Mouse (Mus musculus): ENCODE measurements around the gene Slain1. TPM values are rescaled to one million over a fixed set of nuclear protein-coding genes. Genes with fewer than 3 reads are reported as not detected.

Gene Slain1
- polyA plus RNA-seq, 1 experiment from 2014 or later, result 0.99 TPM

DNA sequence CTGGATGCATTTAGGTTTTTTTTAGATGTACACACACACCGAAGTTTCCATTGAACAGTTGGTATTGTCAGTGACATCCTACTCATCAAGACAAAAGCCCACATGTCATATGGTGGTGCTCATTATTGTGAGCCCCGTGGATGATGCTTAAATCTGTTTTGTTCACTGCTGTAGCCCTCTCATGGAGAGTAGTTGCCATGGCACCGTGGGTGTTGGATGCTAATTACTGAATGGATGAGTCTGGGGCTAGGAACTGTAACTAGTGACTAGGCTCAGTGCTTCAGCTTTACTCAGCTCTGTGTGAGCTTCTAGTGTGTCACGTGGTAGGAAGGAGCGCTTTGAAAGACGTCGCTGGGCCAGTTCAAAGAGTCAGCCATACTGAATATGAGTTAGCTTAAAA lies 13.0 kb downstream of the Slain1 start:
- Histone ChIP-seq H3K27me3 (ENCODE audit: insufficient read depth, low read length) (no peaks in the 10 kb centered on the region), H3K4me3 (ENCODE audit: low read length) (no peak overlapping the region), H3K9ac (replicated peaks; ENCODE audit: low read length) (no peak overlapping the region), H3K27ac (ENCODE audit: low read length) (no peak overlapping the region), H3K4me2 (replicated peaks; ENCODE audit: low read depth, low read length) (no peak overlapping the region), H3K4me1 (ENCODE audit: insufficient read depth, low read length) (no peaks in the 10 kb centered on the region), H3K36me3 (ENCODE audit: insufficient read depth, low read length) (no peaks in the 10 kb centered on the region), H3K9me3 (ENCODE audit: low read length) (no peaks in the 10 kb centered on the region)
- ATAC-seq (ENCODE audit: low FRiP score, low TSS enrichment), result no peak
- 79% methylated on average over 7 of the region's 7 CpGs for WGBS

DNA sequence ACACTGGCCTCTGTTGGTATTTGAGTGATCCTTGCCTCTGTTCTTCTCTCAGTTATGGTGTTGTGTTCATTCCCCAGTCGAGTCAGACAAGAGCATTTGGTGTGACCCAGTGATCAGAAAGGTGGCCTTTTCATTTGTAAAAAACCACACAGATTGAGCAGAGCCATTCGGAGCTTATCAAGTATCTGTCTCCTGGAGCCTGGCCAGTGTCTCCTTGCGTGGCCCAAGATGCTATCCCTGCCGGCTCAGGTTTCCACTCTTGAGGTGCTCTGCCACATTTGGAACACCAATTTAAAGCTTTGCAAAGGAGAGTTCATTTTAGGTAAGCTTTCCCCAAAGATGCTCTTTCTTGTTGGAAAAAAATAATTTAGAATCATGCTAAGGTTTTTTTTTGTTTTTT lies 14.4 kb downstream of the Slain1 start:
- no peaks in the 10 kb centered on the region for H3K27me3 ChIP-seq (ENCODE audit: insufficient read depth, low read length)
- no peak overlapping the region for H3K4me2 ChIP-seq (replicated peaks; ENCODE audit: low read depth, low read length)
- no peaks in the 10 kb centered on the region for H3K4me1 ChIP-seq (ENCODE audit: insufficient read depth, low read length)
- no peak overlapping the region for H3K9ac ChIP-seq (replicated peaks; ENCODE audit: low read length)
- WGBS, result 49% methylated on average over 4 of the region's 4 CpGs
- ATAC-seq (ENCODE audit: low FRiP score, low TSS enrichment), result no peak
- H3K9me3 ChIP-seq (ENCODE audit: low read length), result no peaks in the 10 kb centered on the region
- H3K4me3 ChIP-seq (ENCODE audit: low read length), result no peak overlapping the region
- no peak overlapping the region for H3K27ac ChIP-seq (ENCODE audit: low read length)
- no peaks in the 10 kb centered on the region for H3K36me3 ChIP-seq (ENCODE audit: insufficient read depth, low read length)

DNA sequence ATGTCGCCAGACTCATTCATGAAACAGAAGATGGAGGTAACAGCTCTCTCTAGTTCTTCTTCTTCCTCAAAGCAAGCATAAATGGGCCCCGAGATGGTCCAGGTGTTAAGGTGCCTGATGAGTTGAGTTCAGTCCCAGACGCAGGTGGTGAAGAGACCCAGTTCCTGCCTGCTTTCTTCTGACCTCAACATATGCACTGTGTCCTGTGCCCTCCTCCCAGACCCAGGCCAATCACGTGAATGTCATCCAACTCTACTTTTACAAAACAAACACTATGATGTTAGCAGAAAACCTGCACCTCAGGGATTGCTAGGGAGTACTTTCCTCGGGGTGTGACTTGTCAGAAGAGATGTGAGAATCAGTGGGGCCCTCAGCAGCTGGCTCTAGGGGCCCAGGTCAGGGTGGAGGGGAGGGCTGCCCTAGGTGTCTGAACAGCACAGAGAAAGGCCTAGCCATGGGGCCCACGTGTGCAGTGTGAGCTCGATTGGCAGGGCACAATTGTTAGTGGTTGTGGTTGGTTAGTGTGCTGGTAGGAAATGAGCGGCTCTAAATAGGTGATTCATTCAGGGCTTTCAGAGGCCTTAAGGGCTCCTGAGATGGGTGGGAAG lies 16.4 kb downstream of the Slain1 start:
- H3K9me3 ChIP-seq (ENCODE audit: low read length), result no peaks in the 10 kb centered on the region
- H3K4me1 ChIP-seq (ENCODE audit: insufficient read depth, low read length), result no peaks in the 10 kb centered on the region
- no peak overlapping the region for H3K9ac ChIP-seq (replicated peaks; ENCODE audit: low read length)
- 31% methylated on average over 8 of the region's 8 CpGs for WGBS
- no peaks in the 10 kb centered on the region for H3K27me3 ChIP-seq (ENCODE audit: insufficient read depth, low read length)
- ATAC-seq (ENCODE audit: low FRiP score, low TSS enrichment), result peak; percentile 49; the same call in 1 of the 2 replicates
- H3K27ac ChIP-seq (ENCODE audit: low read length), result no peak overlapping the region
- H3K4me3 ChIP-seq (ENCODE audit: low read length), result no peak overlapping the region
- no peak overlapping the region for H3K4me2 ChIP-seq (replicated peaks; ENCODE audit: low read depth, low read length)
- no peaks in the 10 kb centered on the region for H3K36me3 ChIP-seq (ENCODE audit: insufficient read depth, low read length)

DNA sequence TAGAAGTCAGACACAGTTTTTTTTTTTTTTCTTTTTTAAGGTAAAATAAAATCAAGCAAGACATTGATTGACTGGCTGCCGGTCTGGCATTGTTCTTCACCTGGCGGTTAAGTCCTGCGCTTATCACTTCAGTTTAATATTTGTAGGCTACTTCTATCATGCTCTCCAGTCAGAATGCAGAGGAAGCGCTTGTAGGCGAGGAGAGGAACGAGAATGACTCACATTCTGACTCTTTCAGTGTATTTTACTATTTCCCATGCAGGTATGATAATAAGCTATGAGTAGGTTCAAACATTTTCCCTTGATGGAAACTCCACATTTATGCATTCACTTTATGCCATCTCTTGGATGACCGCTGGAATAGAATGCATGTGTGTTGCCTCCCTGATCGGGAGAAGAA lies 17.0 kb downstream of the Slain1 start:
- WGBS, result 75% methylated on average over 8 of the region's 8 CpGs
- H3K27ac ChIP-seq (ENCODE audit: low read length), result no peak overlapping the region
- no peaks in the 10 kb centered on the region for H3K9me3 ChIP-seq (ENCODE audit: low read length)
- no peaks in the 10 kb centered on the region for H3K4me1 ChIP-seq (ENCODE audit: insufficient read depth, low read length)
- no peak overlapping the region for H3K9ac ChIP-seq (replicated peaks; ENCODE audit: low read length)
- H3K4me2 ChIP-seq (replicated peaks; ENCODE audit: low read depth, low read length), result no peak overlapping the region
- no peaks in the 10 kb centered on the region for H3K36me3 ChIP-seq (ENCODE audit: insufficient read depth, low read length)
- ATAC-seq (ENCODE audit: low FRiP score, low TSS enrichment), result no peak
- no peaks in the 10 kb centered on the region for H3K27me3 ChIP-seq (ENCODE audit: insufficient read depth, low read length)
- no peak overlapping the region for H3K4me3 ChIP-seq (ENCODE audit: low read length)

DNA sequence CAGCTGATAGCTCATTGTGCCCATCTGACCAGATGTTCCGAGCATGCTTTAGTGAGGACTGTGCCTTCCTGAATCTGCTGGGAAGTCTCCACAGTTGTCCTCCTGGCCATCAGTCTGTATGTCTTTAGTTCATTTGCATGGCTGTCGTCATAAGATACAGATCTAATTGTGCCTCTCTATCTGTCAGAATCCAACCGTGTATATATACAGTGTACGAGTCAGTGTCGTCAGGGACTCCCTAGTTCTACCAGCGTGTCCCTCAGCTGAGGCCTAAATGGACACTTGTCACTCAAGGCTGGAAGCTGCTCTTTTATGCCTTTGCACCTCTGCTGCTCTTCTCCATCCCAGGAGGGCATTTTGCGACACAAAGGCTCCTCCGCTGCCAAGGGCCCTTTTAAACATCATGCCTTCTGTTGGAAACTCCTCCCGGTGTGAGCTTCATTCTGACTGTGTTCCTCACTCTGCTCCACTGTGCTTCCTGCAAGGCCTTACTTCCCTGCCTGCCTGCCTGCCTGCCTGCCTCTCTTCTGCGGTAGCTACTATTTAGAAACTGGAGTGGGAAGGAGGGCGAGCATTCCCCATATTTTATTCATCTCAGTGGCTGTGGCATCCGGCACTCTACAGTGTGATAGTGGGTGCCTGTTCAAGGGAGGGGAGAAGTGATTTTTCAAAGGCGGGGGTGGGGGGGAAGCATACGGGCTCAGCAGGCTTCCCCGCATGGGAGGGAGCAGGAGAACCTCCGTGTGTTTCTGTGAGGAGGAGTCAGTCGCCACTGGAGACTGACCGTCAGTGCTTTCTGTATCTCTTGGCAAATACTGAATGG lies 29.6 kb downstream of the Slain1 start:
- Histone ChIP-seq H3K4me1 (ENCODE audit: insufficient read depth, low read length) (peaks cover 13% of the 10 kb centered on the region), H3K4me2 (replicated peaks; ENCODE audit: low read depth, low read length) (peak overlapping the region; percentile 42), H3K9ac (replicated peaks; ENCODE audit: low read length) (peak overlapping the region; percentile 35; the same call in 1 of the 2 replicates), H3K36me3 (ENCODE audit: insufficient read depth, low read length) (no peaks in the 10 kb centered on the region), H3K9me3 (ENCODE audit: low read length) (no peaks in the 10 kb centered on the region), H3K4me3 (ENCODE audit: low read length) (0 out of 2 replicates have a peak overlapping the region, but pooled peaks have one; percentile 10), H3K27ac (ENCODE audit: low read length) (no peak overlapping the region), H3K27me3 (ENCODE audit: insufficient read depth, low read length) (no peaks in the 10 kb centered on the region)
- ATAC-seq (ENCODE audit: low FRiP score, low TSS enrichment), result peak; percentile 27; the same call in 1 of the 2 replicates
- whole genome bisulfite sequencing, result 42% methylated on average over 18 of the region's 18 CpGs

DNA sequence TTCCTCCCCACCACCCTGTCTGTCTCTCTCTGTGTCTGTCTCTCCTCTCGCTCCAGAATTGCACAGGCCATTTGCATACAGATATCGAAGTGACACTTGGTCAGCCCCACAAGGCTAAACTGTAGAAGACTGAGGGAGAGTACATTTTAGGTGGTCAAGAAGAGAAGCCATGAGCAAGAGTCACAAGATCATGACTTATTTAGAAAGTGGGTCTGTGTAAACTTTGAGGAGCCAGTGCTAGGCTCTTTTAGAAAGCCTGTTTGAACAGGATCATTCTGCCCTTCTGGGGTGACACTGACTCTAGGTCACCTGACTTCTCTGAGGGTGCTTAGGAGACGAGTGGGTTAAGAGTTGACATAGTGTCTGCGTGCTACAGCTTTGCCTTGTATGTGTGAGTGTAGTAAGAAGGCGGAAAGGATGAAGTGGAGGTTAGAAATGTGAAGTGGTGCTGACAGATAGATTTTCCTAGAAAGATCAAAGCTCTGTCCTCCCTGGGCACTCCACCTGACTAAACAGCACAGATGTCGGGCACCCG lies 30.3 kb downstream of the Slain1 start:
- H3K27ac ChIP-seq (ENCODE audit: low read length), result no peak overlapping the region
- ATAC-seq (ENCODE audit: low FRiP score, low TSS enrichment), result peak; percentile 71; the same call in 1 of the 2 replicates
- no peak overlapping the region for H3K9ac ChIP-seq (replicated peaks; ENCODE audit: low read length)
- H3K27me3 ChIP-seq (ENCODE audit: insufficient read depth, low read length), result no peaks in the 10 kb centered on the region
- H3K9me3 ChIP-seq (ENCODE audit: low read length), result no peaks in the 10 kb centered on the region
- 0 out of 2 replicates have a peak overlapping the region, but pooled peaks have one; percentile 10 for H3K4me3 ChIP-seq (ENCODE audit: low read length)
- H3K36me3 ChIP-seq (ENCODE audit: insufficient read depth, low read length), result no peaks in the 10 kb centered on the region
- peaks cover 13% of the 10 kb centered on the region for H3K4me1 ChIP-seq (ENCODE audit: insufficient read depth, low read length)
- 38% methylated on average over 7 of the region's 7 CpGs for WGBS
- peak overlapping the region; percentile 42 for H3K4me2 ChIP-seq (replicated peaks; ENCODE audit: low read depth, low read length)

DNA sequence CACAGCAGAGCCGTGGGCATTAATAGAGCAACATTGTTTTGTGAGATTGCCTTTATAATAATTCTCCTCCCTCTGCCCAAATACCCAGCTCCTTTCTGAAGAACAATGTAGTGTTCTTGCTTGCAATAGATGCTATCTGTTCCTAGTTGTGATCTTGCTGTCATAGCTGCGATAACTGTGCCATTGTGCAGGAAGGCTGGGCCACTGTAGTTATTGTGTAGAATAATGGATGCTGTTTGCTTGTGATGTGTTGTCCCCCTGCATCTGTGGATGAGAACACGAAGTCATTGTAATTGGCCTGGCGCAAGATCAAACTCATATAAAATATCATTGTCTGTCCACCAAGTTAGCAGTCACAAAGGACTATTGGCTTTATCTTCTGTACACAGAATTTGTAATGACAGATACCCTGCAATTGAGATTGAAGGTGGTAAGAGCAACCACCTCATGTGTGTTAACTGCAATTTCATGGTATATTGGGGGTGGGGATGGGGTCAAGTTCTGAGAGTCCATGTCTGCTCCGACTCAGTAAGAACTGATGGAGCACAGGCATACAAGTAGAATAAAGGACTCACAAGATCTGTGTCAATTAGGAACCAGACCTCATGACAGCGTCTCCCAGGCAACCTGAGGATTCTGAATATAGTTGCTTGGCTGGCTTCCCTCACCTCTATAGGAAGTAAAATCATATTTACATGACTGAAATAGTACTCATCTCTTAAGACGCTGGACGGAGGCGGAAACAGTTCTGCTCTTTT lies 32.8 kb downstream of the Slain1 start:
- no peak overlapping the region for H3K4me3 ChIP-seq (ENCODE audit: low read length)
- WGBS, result 79% methylated on average over 9 of the region's 9 CpGs
- peaks cover 13% of the 10 kb centered on the region for H3K4me1 ChIP-seq (ENCODE audit: insufficient read depth, low read length)
- H3K27ac ChIP-seq (ENCODE audit: low read length), result no peak overlapping the region
- H3K36me3 ChIP-seq (ENCODE audit: insufficient read depth, low read length), result no peaks in the 10 kb centered on the region
- no peaks in the 10 kb centered on the region for H3K9me3 ChIP-seq (ENCODE audit: low read length)
- H3K9ac ChIP-seq (replicated peaks; ENCODE audit: low read length), result no peak overlapping the region
- no peak for ATAC-seq (ENCODE audit: low FRiP score, low TSS enrichment)
- H3K27me3 ChIP-seq (ENCODE audit: insufficient read depth, low read length), result no peaks in the 10 kb centered on the region
- H3K4me2 ChIP-seq (replicated peaks; ENCODE audit: low read depth, low read length), result no peak overlapping the region

DNA sequence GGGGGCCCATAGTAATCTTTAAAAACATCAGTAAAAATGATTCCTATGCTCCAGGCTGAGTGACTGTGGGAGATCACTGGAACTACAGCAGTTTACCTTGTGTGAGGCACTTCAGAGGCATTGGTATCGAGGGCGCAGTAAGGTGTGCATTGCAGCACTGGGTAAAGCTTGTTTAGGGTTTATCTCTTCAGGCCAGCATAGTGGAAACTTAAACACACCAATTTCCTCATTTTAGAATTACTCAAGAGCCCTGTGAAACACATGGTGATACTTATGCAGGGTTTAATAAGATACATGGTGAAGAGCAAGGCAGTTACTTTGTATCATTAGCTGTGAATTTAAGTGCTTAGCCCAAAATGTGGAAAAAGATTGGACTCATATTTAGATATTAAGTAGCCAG lies 37.0 kb downstream of the Slain1 start:
- H3K4me3 ChIP-seq (ENCODE audit: low read length), result no peak overlapping the region
- H3K27me3 ChIP-seq (ENCODE audit: insufficient read depth, low read length), result no peaks in the 10 kb centered on the region
- no peaks in the 10 kb centered on the region for H3K36me3 ChIP-seq (ENCODE audit: insufficient read depth, low read length)
- no peaks in the 10 kb centered on the region for H3K9me3 ChIP-seq (ENCODE audit: low read length)
- no peak for ATAC-seq (ENCODE audit: low FRiP score, low TSS enrichment)
- no peak overlapping the region for H3K27ac ChIP-seq (ENCODE audit: low read length)
- H3K4me2 ChIP-seq (replicated peaks; ENCODE audit: low read depth, low read length), result no peak overlapping the region
- WGBS, result 89% methylated on average over 2 of the region's 2 CpGs
- no peaks in the 10 kb centered on the region for H3K4me1 ChIP-seq (ENCODE audit: insufficient read depth, low read length)
- no peak overlapping the region for H3K9ac ChIP-seq (replicated peaks; ENCODE audit: low read length)

DNA sequence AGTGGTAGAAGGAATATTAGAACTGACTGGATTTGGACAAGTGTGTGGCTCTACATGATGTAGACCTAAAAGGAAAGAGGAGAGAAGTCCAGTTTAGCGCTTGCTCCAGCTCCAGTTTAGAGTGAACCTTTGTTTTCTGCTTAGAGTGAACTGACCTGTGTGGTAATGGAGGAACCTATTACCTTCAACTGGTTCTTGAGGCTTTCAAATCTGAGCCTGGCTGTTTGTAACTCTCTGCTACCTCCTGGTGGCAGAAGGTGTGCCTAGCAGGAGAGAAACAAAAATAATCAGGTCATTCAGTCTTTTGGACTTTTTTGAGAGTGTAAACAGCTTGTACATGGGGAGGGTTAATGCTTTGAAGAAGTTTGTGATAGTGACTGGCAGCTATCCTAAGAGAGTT lies 44.3 kb downstream of the Slain1 start:
- peak; percentile 27; the same call in 1 of the 2 replicates for ATAC-seq (ENCODE audit: low FRiP score, low TSS enrichment)
- no peak overlapping the region for H3K27ac ChIP-seq (ENCODE audit: low read length)
- H3K27me3 ChIP-seq (ENCODE audit: insufficient read depth, low read length), result no peaks in the 10 kb centered on the region
- H3K4me1 ChIP-seq (ENCODE audit: insufficient read depth, low read length), result no peaks in the 10 kb centered on the region
- H3K4me3 ChIP-seq (ENCODE audit: low read length), result no peak overlapping the region
- H3K4me2 ChIP-seq (replicated peaks; ENCODE audit: low read depth, low read length), result no peak overlapping the region
- no peak overlapping the region for H3K9ac ChIP-seq (replicated peaks; ENCODE audit: low read length)
- H3K36me3 ChIP-seq (ENCODE audit: insufficient read depth, low read length), result no peaks in the 10 kb centered on the region
- H3K9me3 ChIP-seq (ENCODE audit: low read length), result no peaks in the 10 kb centered on the region
- WGBS, result 46% methylated on average over 1 of the region's 1 CpGs

Measured in kidney, embryonic 16.5 days (tissue).